Mouse (Mus musculus) fat pad, adult 2 months (tissue): Measurements from ENCODE around the gene Slc7a8.

Experiments used
- DNase-seq: peaks from one replicate; pipeline ENCODE4 v3.0.0-alpha.2; 2011; ENCODE audit warnings: low read depth, low spot score; ENCODE audit errors: extremely low read depth

Slc7a8 gene

GRCm38 (mm10) chr14:54741721-54742120 lies 40.0 kb downstream of the Slc7a8 start:
- DNase-seq: no peak

GRCm38 (mm10) chr14:54737634-54738033 lies 44.1 kb downstream of the Slc7a8 start:
- no peak for DNase-seq

- no peak for DNase-seq
Measured at GRCm38 (mm10) chr14:54736555-54737552, 44.9 kb downstream of the Slc7a8 start.

- DNase-seq: no peak
Measured at GRCm38 (mm10) chr14:54735221-54735620, 46.5 kb downstream of the Slc7a8 start.

- DNase-seq: no peak
Measured at GRCm38 (mm10) chr14:54734004-54734403, 47.7 kb downstream of the Slc7a8 start.

- DNase-seq: no peak
Measured at GRCm38 (mm10) chr14:54732206-54732605, 49.5 kb downstream of the Slc7a8 start.

GRCm38 (mm10) chr14:54730305-54730704 lies 51.4 kb downstream of the Slc7a8 start:
- no peak for DNase-seq

- no peak for DNase-seq
Measured at GRCm38 (mm10) chr14:54728823-54729653, 52.7 kb downstream of the Slc7a8 start.

GRCm38 (mm10) chr14:54727565-54727964 lies 54.2 kb downstream of the Slc7a8 start:
- DNase-seq: no peak

- DNase-seq: no peak
Measured at GRCm38 (mm10) chr14:54724049-54724448, 57.7 kb downstream of the Slc7a8 start.

DNA sequence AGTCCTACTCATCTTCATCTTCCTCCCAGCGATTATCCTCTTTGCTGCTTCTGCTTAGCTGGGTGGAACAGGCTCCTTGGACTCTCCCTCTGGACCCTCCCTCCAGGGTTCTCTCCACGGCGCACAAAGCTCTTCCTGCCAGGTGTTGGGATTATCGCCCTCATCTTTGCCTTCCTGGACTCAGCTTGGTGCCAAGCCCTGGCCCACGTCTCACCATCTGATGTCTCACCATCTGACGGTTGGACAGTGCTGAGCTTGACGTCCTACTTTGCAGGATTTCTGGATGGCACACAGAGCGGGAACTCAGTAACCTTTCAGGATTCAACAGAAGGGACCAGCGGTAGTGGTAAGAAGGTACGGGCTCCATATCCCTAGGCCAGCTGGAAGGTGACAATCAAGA lies 60.0 kb downstream of the Slc7a8 start:
- no peak for DNase-seq

DNA sequence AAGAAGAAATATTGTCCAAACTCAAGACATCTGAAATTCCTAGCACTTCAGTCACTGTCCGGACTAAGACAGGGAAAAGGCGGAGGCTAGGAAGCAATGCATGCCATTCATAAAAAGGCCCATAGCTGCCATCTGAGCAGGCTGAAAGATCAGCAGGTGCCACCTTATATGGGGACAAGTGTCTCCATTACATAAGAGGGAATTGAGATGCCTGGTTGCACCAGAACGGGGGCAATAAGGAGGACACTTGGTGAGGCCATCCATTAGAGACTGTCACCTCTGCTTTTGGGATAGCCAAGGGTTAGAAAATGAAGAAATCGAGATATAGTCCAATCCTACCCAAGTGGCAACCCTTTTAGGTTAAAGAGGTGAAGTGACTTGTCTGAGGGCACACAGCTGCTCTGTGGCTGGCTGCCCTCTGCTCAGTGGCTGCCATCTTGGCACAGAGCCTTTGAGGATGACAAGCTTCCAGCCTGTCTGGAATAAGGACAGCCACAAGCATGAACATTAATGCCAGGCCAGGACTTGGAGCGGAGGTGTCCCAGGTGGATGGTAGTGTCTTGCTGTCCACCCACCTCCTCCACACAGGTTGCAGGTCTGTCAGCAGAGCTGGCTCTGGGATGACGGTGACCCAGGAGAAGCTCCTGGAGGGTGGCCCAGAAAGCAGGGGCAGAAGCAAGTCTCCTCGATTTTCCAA lies 60.9 kb downstream of the Slc7a8 start:
- DNase-seq: no peak

DNA sequence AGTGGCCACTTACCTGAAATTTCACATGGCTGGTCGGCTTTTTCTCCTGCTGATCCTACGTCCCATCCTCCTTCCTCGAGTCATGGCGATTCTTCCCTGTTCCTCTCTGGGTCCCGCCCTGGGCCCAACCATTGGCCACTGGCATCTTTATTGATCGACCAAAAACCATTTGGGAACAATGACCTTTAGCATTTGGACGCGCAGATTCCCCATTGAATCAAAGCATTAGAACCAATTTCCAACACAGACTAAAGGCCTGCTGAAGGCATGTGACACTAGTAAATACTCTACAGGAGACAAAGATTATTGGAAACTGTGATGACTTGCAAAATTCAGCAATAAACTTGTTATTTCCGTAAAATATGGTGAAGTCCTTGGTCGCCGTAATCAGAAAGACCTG lies 61.7 kb downstream of the Slc7a8 start:
- no peak for DNase-seq

DNA sequence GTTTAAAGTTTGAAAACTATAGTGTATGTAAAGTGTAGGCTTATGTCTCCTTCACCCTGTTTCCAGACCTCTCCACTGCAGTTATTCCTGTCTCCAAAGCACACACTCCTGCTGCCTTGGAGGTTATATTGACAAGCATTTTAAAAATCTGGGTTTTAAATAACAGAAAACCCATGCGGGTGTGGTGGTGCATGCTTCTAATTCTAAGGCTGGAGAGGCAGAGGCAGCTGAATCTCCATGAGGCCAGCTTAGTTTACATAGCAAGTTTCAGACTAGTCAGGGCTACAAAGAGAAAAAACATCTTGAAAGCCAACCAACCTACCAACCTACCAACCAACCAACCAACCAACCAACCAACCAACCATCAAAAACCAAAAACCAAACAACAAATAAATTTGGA lies 66.3 kb downstream of the Slc7a8 start:
- DNase-seq: no peak

GRCm38 (mm10) chr14:54714617-54715081 lies 67.1 kb downstream of the Slc7a8 start:
- no peak for DNase-seq

GRCm38 (mm10) chr14:54714121-54714520 lies 67.6 kb downstream of the Slc7a8 start:
- DNase-seq: no peak

- no peak for DNase-seq
Measured at GRCm38 (mm10) chr14:54712861-54713260, 68.9 kb downstream of the Slc7a8 start.

GRCm38 (mm10) chr14:54712074-54712473 lies 69.7 kb downstream of the Slc7a8 start, which contains the start of gene Cebpe:
TSS of gene Cebpe (minus strand) at chr14:54712174.
- DNase-seq: no peak

DNA sequence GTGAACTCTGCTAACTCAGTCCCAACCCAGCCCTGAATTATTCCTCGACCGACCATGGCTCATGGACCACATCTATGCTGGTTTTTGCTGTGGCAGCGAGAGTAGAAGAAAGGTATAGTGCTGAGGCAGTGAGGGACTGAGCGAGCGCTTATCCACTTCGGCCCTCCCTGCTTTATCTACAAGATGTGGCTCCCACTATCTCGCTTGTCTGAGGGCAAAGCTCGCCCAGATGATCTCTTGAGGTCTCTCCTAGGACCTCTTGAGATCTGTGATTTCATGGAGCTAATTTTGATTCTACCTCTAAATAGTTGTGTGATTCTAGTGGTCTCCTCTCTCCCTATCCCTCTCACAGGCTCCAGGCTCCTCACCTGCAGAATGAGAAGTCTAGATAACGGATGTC lies 72.7 kb downstream of the Slc7a8 start:
- no peak for DNase-seq

GRCm38 (mm10) chr14:54706589-54707320 lies 75.0 kb downstream of the Slc7a8 start:
- DNase-seq: no peak
